Mouse (Mus musculus) bone marrow macrophage, adult 2 months (primary cell): ENCODE measurements around the gene Lrrc17.

Source experiments
- CTCF ChIP-seq: IDR thresholded peaks from 2 replicates; pipeline ENCODE4 v1.5.1; 2012; ENCODE audit warnings: low read depth, mild to moderate bottlenecking, low read length, moderate library complexity
- POLR2A ChIP-seq: IDR thresholded peaks from 2 replicates; pipeline ENCODE4 v1.6.1; 2012; ENCODE audit warnings: mild to moderate bottlenecking, low read depth, low read length, borderline replicate concordance

GRCm38 (mm10) chr5:21517562-21517961 is 25.8 kb upstream of the Lrrc17 start:
- TF ChIP-seq POLR2A (no peak), CTCF (no peak)
